Mouse (Mus musculus) midbrain, embryonic 15.5 days (tissue): ENCODE data around the gene Cysltr1. TPM values are rescaled to one million over a fixed set of nuclear protein-coding genes. Genes with fewer than 3 reads are reported as not detected.

Source experiments
- ATAC-seq: fragments of 200-750 bp; cut with Nextera tagmentation; replicated peaks from 2 replicates; pipeline ENCODE4 v1.8.0; 2017; ENCODE audit warnings: moderate TSS enrichment
- H3K27ac ChIP-seq: fragments of 300-500 bp; sonication (generic); 2 replicates; pipeline ENCODE4 v1.5.1; 2015; ENCODE audit warnings: mild to moderate bottlenecking, inconsistent platforms
- H3K27me3 ChIP-seq: fragments of 300-500 bp; sonication (generic); replicated peaks from 2 replicates; pipeline ENCODE4 v1.6.1; 2015; ENCODE audit warnings: inconsistent platforms
- H3K36me3 ChIP-seq: fragments of 300-500 bp; sonication (generic); replicated peaks from 2 replicates; pipeline ENCODE4 v1.6.1; 2015; ENCODE audit warnings: inconsistent platforms
- H3K4me1 ChIP-seq: fragments of 300-500 bp; sonication (generic); 2 replicates; pipeline ENCODE4 v1.6.1; 2015; ENCODE audit warnings: inconsistent platforms
- H3K4me2 ChIP-seq: fragments of 300-500 bp; sonication (generic); 2 replicates; pipeline ENCODE4 v1.6.1; 2015; ENCODE audit warnings: inconsistent platforms, mild to moderate bottlenecking, moderate library complexity
- H3K4me3 ChIP-seq: fragments of 300-500 bp; sonication (generic); 2 replicates; pipeline ENCODE4 v1.5.1; 2015; ENCODE audit warnings: mild to moderate bottlenecking, inconsistent platforms
- H3K9ac ChIP-seq: fragments of 300-500 bp; sonication (generic); 2 replicates; pipeline ENCODE4 v1.6.1; 2015; ENCODE audit warnings: mild to moderate bottlenecking, inconsistent platforms
- H3K9me3 ChIP-seq: fragments of 300-500 bp; sonication (generic); 2 replicates; pipeline ENCODE4 v1.6.1; 2016; ENCODE audit warnings: inconsistent platforms
- WGBS: fragments of 180-500 bp; shearing (Covaris S2); methylation state at CpG from one replicate; pipeline ENCODE4 v1.1.7; 2015; ENCODE audit warnings: mixed read lengths; 5-methylcytosine and 5-hydroxymethylcytosine counted together
- polyA plus RNA-seq: library from polyadenylated mRNA; unstranded; fragments of >200 nt; fragmentation: Nextera tagmentation; extraction: Ambion mirVana; gene quantifications from 2 replicates; pipeline ENCODE4 v1.2.1, GENCODE M21; 2015

Cysltr1 gene
- polyA plus RNA-seq: 0.42 and 0.79 TPM in 2 replicates

GRCm38 (mm10) chrX:106603386-106603785 lies at the start of gene Cysltr1:
Gene Cysltr1 (minus strand): TSS chrX:106603679.
- H3K4me1 ChIP-seq: no peaks in the 10 kb centered on the region
- no peaks in the 10 kb centered on the region for H3K27me3 ChIP-seq
- H3K4me3 ChIP-seq: no peak within 1 kb of the TSS
- WGBS: 22% methylated on average over 6 of the region's 6 CpGs
- no peak within 1 kb of the TSS for H3K9ac ChIP-seq
- H3K27ac ChIP-seq: no peak within 1 kb of the TSS
- peak within 1 kb of the TSS; percentile 26; the same call in 1 of the 2 replicates for H3K4me2 ChIP-seq
- no peak for ATAC-seq
- H3K36me3 ChIP-seq: no peaks in the 10 kb centered on the region
- H3K9me3 ChIP-seq: no peaks in the 10 kb centered on the region

DNA sequence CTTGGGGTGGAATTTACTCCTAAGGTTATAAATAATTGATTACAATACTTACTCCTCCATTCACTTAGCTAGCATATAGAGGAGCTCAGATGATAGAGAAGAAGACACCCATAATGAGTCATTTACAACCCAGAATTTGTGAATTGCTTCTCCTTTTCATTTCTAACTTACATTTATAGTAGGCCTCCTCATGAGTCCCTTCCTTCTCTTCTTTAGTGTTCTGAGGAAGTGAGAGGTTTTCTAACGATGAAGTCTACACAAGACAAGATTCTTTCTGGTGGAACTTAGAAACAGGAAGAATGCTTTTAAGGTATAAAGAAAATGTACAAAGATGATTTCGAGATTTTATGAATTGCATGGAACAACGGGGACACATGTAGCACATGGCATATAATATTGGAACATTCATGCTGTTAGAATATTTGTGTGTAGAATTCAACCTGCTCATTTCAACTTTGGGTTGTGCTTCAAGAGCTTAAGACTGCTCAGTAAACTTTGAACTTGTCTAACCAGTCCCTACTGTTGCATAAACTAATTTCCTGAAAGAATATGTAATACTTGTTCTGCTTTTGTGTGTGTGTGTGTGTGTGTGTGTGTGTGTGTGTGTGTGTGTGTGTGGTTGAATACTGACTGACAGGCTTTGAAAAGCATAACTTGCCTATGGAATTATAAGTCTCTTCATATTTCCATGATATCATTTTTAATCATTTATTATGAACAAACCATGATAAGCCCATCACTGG lies 31.5 kb upstream of the Cysltr1 start:
- H3K9ac ChIP-seq: no peak overlapping the region
- no peak overlapping the region for H3K27ac ChIP-seq
- no peaks in the 10 kb centered on the region for H3K27me3 ChIP-seq
- H3K36me3 ChIP-seq: no peaks in the 10 kb centered on the region
- no peak for ATAC-seq
- 84% methylated on average over 3 of the region's 3 CpGs for WGBS
- H3K4me2 ChIP-seq: no peak overlapping the region
- H3K4me1 ChIP-seq: no peaks in the 10 kb centered on the region
- no peaks in the 10 kb centered on the region for H3K9me3 ChIP-seq
- H3K4me3 ChIP-seq: no peak overlapping the region

DNA sequence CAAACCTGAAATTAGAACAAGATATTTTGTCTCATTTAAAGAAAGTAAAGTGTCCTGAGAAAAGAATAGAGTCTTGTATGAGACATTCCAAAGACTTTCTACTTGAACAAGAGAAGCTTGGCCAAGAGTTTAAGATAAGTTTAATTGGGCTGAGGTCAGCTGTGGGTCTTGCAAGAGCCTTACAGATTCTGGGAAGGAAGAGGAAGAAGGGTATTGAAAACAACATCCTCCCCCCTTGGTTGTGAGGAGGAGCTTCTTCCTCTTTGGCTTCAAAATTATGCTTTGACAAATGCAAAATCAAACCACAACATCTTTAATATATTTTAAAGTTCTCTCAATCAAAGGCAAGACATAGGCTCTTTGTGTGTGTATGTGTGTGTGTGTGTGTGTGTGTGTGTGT lies 30.1 kb upstream of the Cysltr1 start:
- Histone ChIP-seq H3K27ac (no peak overlapping the region), H3K4me1 (no peaks in the 10 kb centered on the region), H3K9ac (no peak overlapping the region), H3K27me3 (no peaks in the 10 kb centered on the region), H3K36me3 (no peaks in the 10 kb centered on the region), H3K4me3 (no peak overlapping the region), H3K4me2 (no peak overlapping the region), H3K9me3 (no peaks in the 10 kb centered on the region)
- ATAC-seq: no peak

- no peak overlapping the region for H3K9ac ChIP-seq
- ATAC-seq: no peak
- no peak overlapping the region for H3K27ac ChIP-seq
- H3K4me1 ChIP-seq: no peaks in the 10 kb centered on the region
- 84% methylated on average over 1 of the region's 1 CpGs for WGBS
- no peaks in the 10 kb centered on the region for H3K9me3 ChIP-seq
- H3K4me2 ChIP-seq: no peak overlapping the region
- no peak overlapping the region for H3K4me3 ChIP-seq
- no peaks in the 10 kb centered on the region for H3K36me3 ChIP-seq
- H3K27me3 ChIP-seq: no peaks in the 10 kb centered on the region
Observed at GRCm38 (mm10) chrX:106628514-106628913, 25.0 kb upstream of the Cysltr1 start.

DNA sequence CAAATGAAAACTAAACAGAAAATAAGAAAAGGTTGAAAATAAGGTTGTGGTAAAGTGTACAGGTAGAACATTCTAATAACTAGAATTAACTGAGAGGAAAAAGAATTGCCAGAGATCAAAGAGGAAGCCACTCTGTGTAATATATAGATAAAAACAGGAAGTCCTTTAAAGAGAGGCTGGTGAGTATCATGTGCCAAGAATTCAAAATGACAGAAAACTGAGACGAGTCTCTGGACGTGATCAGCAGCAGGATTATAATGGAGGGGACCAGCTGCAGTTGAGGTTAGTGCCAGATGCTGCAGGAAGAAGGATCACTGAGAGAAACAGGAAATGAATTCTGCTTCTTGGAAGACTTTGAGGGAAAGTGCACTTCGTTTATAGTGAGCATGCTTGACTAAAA lies 20.2 kb upstream of the Cysltr1 start:
- Histone ChIP-seq H3K4me3 (no peak overlapping the region), H3K4me1 (no peaks in the 10 kb centered on the region), H3K27me3 (no peaks in the 10 kb centered on the region), H3K9ac (no peak overlapping the region), H3K4me2 (no peak overlapping the region), H3K36me3 (no peaks in the 10 kb centered on the region), H3K9me3 (no peaks in the 10 kb centered on the region), H3K27ac (no peak overlapping the region)
- ATAC-seq: no peak
- WGBS: 70% methylated on average over 3 of the region's 3 CpGs

- Histone ChIP-seq H3K4me3 (no peak overlapping the region), H3K4me2 (no peak overlapping the region), H3K36me3 (no peaks in the 10 kb centered on the region), H3K9me3 (no peaks in the 10 kb centered on the region), H3K9ac (no peak overlapping the region), H3K27ac (no peak overlapping the region), H3K27me3 (no peaks in the 10 kb centered on the region), H3K4me1 (no peaks in the 10 kb centered on the region)
- 62% methylated on average over 1 of the region's 1 CpGs for WGBS
- ATAC-seq: no peak
Observed at GRCm38 (mm10) chrX:106622512-106622911, 19.0 kb upstream of the Cysltr1 start.

GRCm38 (mm10) chrX:106602574-106603258 lies 763 bp downstream of the Cysltr1 start:
- ATAC-seq: no peak
- no peak overlapping the region for H3K9ac ChIP-seq
- WGBS: 24% methylated on average over 9 of the region's 9 CpGs
- no peak overlapping the region for H3K4me3 ChIP-seq
- peak overlapping the region; percentile 26; the same call in 1 of the 2 replicates for H3K4me2 ChIP-seq
- H3K4me1 ChIP-seq: no peaks in the 10 kb centered on the region
- H3K27ac ChIP-seq: no peak overlapping the region
- H3K36me3 ChIP-seq: no peaks in the 10 kb centered on the region
- no peaks in the 10 kb centered on the region for H3K9me3 ChIP-seq
- no peaks in the 10 kb centered on the region for H3K27me3 ChIP-seq

DNA sequence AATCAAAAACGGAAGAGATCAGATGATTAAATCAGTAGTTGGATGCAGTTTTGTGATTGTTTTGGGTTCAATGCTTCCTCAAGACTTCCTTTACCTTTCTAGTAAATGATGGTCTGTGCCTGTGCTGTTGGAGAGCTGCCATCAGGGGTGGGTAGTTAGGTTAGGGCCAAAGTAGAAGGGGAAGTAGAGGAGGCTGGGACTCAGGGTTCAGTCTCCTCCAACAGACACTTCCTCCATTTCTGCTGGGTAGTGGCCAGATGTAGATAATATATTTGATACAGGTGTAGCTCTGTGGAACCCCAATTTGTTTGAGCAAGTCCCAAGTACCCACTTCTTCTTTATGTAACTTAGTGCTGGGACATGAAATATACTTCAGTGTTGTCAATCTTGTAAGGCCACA lies 7.6 kb downstream of the Cysltr1 start:
- no peak for ATAC-seq
- Histone ChIP-seq H3K27me3 (no peaks in the 10 kb centered on the region), H3K9ac (no peak overlapping the region), H3K4me2 (no peak overlapping the region), H3K4me1 (no peaks in the 10 kb centered on the region), H3K4me3 (no peak overlapping the region), H3K27ac (no peak overlapping the region), H3K36me3 (no peaks in the 10 kb centered on the region), H3K9me3 (no peaks in the 10 kb centered on the region)
- 84% methylated on average over 1 of the region's 1 CpGs for WGBS

DNA sequence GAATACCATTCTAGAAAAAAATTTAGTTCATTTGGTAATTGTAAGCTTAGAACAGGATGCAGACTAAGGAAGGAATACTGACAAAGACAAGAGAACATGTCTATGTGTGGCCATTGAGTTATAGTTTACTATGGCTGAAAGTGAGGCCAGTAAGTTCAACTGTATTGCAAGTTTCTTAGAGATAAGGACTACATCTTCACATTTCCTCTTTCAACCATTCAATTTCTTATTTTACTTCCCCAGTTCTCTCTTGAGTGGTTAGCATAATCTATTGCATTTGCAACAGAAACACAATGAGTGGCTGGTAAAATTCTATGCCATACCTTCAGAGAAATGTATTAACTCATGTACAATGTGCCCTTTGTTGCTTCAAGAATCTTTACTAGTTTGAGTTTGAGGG lies 9.6 kb downstream of the Cysltr1 start:
- H3K9ac ChIP-seq: no peak overlapping the region
- H3K27ac ChIP-seq: no peak overlapping the region
- no peak overlapping the region for H3K4me2 ChIP-seq
- H3K9me3 ChIP-seq: no peaks in the 10 kb centered on the region
- no peaks in the 10 kb centered on the region for H3K36me3 ChIP-seq
- H3K4me3 ChIP-seq: no peak overlapping the region
- no peak for ATAC-seq
- no peaks in the 10 kb centered on the region for H3K4me1 ChIP-seq
- no peaks in the 10 kb centered on the region for H3K27me3 ChIP-seq

DNA sequence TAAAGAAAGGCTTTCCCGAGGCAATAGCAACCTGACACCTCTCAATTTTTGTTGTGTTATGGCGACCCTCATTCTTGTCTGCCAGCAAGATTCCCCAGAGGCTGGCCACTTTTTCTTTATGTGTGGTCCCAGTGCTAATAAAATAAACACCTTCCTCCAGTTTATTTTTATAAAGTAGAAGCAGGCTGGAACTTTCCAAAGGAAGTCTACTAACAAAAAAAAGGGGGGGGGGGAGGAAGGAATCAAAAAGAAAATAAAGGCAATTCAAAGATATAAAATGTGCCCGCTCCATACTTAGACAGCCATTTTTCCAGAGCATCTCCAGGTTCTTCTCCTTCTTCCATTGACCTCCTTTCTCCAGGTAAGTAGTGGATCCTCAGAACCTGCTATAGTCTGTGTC lies 20.6 kb downstream of the Cysltr1 start, which contains the start of gene Gm5127:
Gm5127 (plus strand) TSS at position 301 of the 400 bp plus-strand sequence.
- 60% methylated on average over 3 of the region's 3 CpGs for WGBS
- no peak for ATAC-seq
- Histone ChIP-seq H3K4me1 (no peaks in the 10 kb centered on the region), H3K4me2 (no peak within 1 kb of the TSS), H3K4me3 (no peak within 1 kb of the TSS), H3K27me3 (no peaks in the 10 kb centered on the region), H3K27ac (no peak within 1 kb of the TSS), H3K9me3 (no peaks in the 10 kb centered on the region), H3K36me3 (no peaks in the 10 kb centered on the region), H3K9ac (no peak within 1 kb of the TSS)

DNA sequence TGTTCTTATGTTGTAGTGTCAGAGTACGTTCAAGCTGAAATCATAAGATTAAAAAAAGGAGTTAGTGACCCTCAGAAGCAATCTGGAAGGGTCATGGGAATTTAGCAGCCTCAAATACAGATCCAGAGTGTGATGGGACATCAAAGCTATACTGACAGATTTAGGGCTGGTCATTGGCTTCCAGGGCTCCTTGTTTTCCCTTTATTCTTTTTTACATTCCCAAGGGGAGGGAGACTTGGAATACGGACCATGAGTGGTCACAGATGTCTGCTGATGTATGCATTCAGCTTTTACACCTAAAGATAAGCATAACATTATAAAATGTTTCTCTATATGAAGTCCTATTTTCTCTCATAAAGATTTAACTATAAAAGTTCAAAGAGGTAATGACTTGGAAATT lies 21.3 kb downstream of the Cysltr1 start:
- Histone ChIP-seq H3K4me3 (no peak overlapping the region), H3K27me3 (no peaks in the 10 kb centered on the region), H3K36me3 (no peaks in the 10 kb centered on the region), H3K9ac (no peak overlapping the region), H3K27ac (no peak overlapping the region), H3K4me2 (no peak overlapping the region), H3K9me3 (no peaks in the 10 kb centered on the region), H3K4me1 (no peaks in the 10 kb centered on the region)
- 39% methylated on average over 2 of the region's 2 CpGs for WGBS
- no peak for ATAC-seq

GRCm38 (mm10) chrX:106580410-106580809 lies 23.1 kb downstream of the Cysltr1 start:
- Histone ChIP-seq H3K27ac (no peak overlapping the region), H3K4me1 (no peaks in the 10 kb centered on the region), H3K4me3 (no peak overlapping the region), H3K36me3 (no peaks in the 10 kb centered on the region), H3K4me2 (no peak overlapping the region), H3K9ac (no peak overlapping the region), H3K27me3 (no peaks in the 10 kb centered on the region), H3K9me3 (no peaks in the 10 kb centered on the region)
- ATAC-seq: no peak

GRCm38 (mm10) chrX:106578966-106579365 lies 24.5 kb downstream of the Cysltr1 start:
- no peak overlapping the region for H3K27ac ChIP-seq
- H3K9me3 ChIP-seq: no peaks in the 10 kb centered on the region
- no peaks in the 10 kb centered on the region for H3K4me1 ChIP-seq
- H3K9ac ChIP-seq: no peak overlapping the region
- ATAC-seq: no peak
- no peaks in the 10 kb centered on the region for H3K36me3 ChIP-seq
- no peak overlapping the region for H3K4me3 ChIP-seq
- H3K27me3 ChIP-seq: no peaks in the 10 kb centered on the region
- 62% methylated on average over 3 of the region's 3 CpGs for WGBS
- H3K4me2 ChIP-seq: no peak overlapping the region
